Mouse (Mus musculus) brain, adult 10 weeks (tissue): ENCODE measurements around the gene BC048403. TPM values are rescaled to one million over a fixed set of nuclear protein-coding genes. Genes with fewer than 3 reads are reported as not detected.

Experiments used
- polyA plus RNA-seq: library from polyadenylated mRNA; stranded (reverse); fragments of 350-450 nt; fragmentation: Illumina TruSeq; extraction: RNeasy Lipid Tissue Mini Kit (QIAGEN cat#74804); gene quantifications from one replicate; pipeline ENCODE4 v1.2.3, GENCODE M21; 2015; ENCODE audit warnings: low read depth, low replicate concordance

Gene BC048403
- 9.3 TPM for polyA plus RNA-seq

GRCm38 (mm10) chr10:121739548-121740505 lies at the start of gene BC048403:
BC048403 (plus strand) TSS chr10:121739937.

Other genes starting within 250 kb of the BC048403 start
- gene Tbk1, start 153.2 kb upstream of the BC048403 start, polyA plus RNA-seq: 49.1 TPM
- 53.6 TPM for gene Xpot, start 113.6 kb upstream of the BC048403 start, polyA plus RNA-seq
- 0.36 TPM for gene D930020B18Rik, start 98.3 kb upstream of the BC048403 start, polyA plus RNA-seq